Mouse (Mus musculus) spleen, adult 12 weeks (tissue): ENCODE measurements around the gene Olfr839-ps1.

Experiments
- DNase-seq: peaks from one replicate; pipeline ENCODE4 v3.0.0; 2022; ENCODE audit warnings: low spot score

Olfr839-ps1 gene

GRCm38 (mm10) chr9:19177212-19177611, at the start of gene Olfr839-ps1:
Gene Olfr839-ps1, minus strand, starts transcription at chr9:19177312.
- DNase-seq = no peak

GRCm38 (mm10) chr9:19136017-19136416, 41.1 kb downstream of the Olfr839-ps1 start, which contains the start of gene Olfr837:
Gene Olfr837, plus strand, starts transcription at chr9:19136317.
- DNase-seq = no peak

- DNase-seq = no peak
These were observed 57.0 kb downstream of the Olfr839-ps1 start, which contains the start of gene Olfr836 for GRCm38 (mm10) chr9:19120082-19120481. Gene Olfr836, plus strand, starts transcription at chr9:19120382.
